Mouse (Mus musculus) common myeloid progenitor, adult 5-6 weeks (primary cell): ENCODE measurements around the gene Dock1. TPM values are rescaled to one million over a fixed set of nuclear protein-coding genes. Genes with fewer than 3 reads are reported as not detected.

Source experiments
- ATAC-seq: replicated peaks from 2 replicates; pipeline ENCODE4 v1.8.0; 2016; ENCODE audit warnings: low read depth, mild to moderate bottlenecking, moderate TSS enrichment, inconsistent platforms; ENCODE audit not compliant: poor library complexity, severe bottlenecking
- total RNA-seq: library from RNA; stranded (forward); fragments of 200-1000, 187-1606 nt; gene quantifications from 2 replicates; pipeline ENCODE4 v1.2.3, GENCODE M21; 2017

Gene Dock1
- total RNA-seq, 1 experiment from 2014 or later = 9.2 TPM

GRCm38 (mm10) chr7:135029136-135029535 lies 358.7 kb downstream of the Dock1 start:
- ATAC-seq = no peak

GRCm38 (mm10) chr7:135031466-135031865 lies 361.0 kb downstream of the Dock1 start:
- no peak for ATAC-seq

GRCm38 (mm10) chr7:135034811-135035210 lies 364.4 kb downstream of the Dock1 start:
- no peak for ATAC-seq

- no peak for ATAC-seq
These were observed 365.2 kb downstream of the Dock1 start for GRCm38 (mm10) chr7:135035651-135036050.

GRCm38 (mm10) chr7:135038930-135039329 lies 368.5 kb downstream of the Dock1 start:
- ATAC-seq = no peak

GRCm38 (mm10) chr7:135043931-135044765 lies 373.7 kb downstream of the Dock1 start:
- ATAC-seq = no peak

- ATAC-seq = no peak
These were observed 379.0 kb downstream of the Dock1 start for GRCm38 (mm10) chr7:135049416-135049815.

- no peak for ATAC-seq
These were observed 382.8 kb downstream of the Dock1 start for GRCm38 (mm10) chr7:135053186-135053715.

- ATAC-seq = no peak
These were observed 384.2 kb downstream of the Dock1 start for GRCm38 (mm10) chr7:135054664-135055063.

GRCm38 (mm10) chr7:135059071-135059470 lies 388.6 kb downstream of the Dock1 start:
- no peak for ATAC-seq

GRCm38 (mm10) chr7:135059562-135059961 lies 389.1 kb downstream of the Dock1 start:
- ATAC-seq = no peak

- ATAC-seq = no peak
These were observed 393.4 kb downstream of the Dock1 start for GRCm38 (mm10) chr7:135063886-135064285.

- no peak for ATAC-seq
These were observed 394.8 kb downstream of the Dock1 start for GRCm38 (mm10) chr7:135065301-135065700.

GRCm38 (mm10) chr7:135068887-135069286 lies 398.4 kb downstream of the Dock1 start:
- ATAC-seq = peak; percentile 22; the same call in 1 of the 2 replicates

GRCm38 (mm10) chr7:135076904-135077303 lies 406.4 kb downstream of the Dock1 start:
- ATAC-seq = no peak

- no peak for ATAC-seq
These were observed 406.9 kb downstream of the Dock1 start for GRCm38 (mm10) chr7:135077340-135077739.

- no peak for ATAC-seq
These were observed 407.4 kb downstream of the Dock1 start for GRCm38 (mm10) chr7:135077806-135078205.

GRCm38 (mm10) chr7:135083421-135083820 lies 413.0 kb downstream of the Dock1 start:
- ATAC-seq = no peak

- no peak for ATAC-seq
These were observed 413.6 kb downstream of the Dock1 start for GRCm38 (mm10) chr7:135084069-135084468.

- no peak for ATAC-seq
These were observed 416.1 kb downstream of the Dock1 start for GRCm38 (mm10) chr7:135086556-135086955.

- no peak for ATAC-seq
These were observed 419.2 kb downstream of the Dock1 start for GRCm38 (mm10) chr7:135089626-135090025.

GRCm38 (mm10) chr7:135093851-135094250 lies 423.4 kb downstream of the Dock1 start:
- no peak for ATAC-seq
